Mouse (Mus musculus) heart, adult 2 months (tissue): ENCODE data around the gene Rnf41.

Experiments used
- CTCF ChIP-seq: fragments of 200-600 bp; IDR thresholded peaks from 2 replicates; pipeline ENCODE4 v1.8.1; 2022; ENCODE audit warnings: antibody characterized with exemption, mild to moderate bottlenecking, moderate library complexity
- EP300 ChIP-seq: fragments of 200-500 bp; IDR thresholded peaks from 2 replicates; pipeline ENCODE4 v1.6.1; 2011; ENCODE audit warnings: low read depth, low read length, control low read depth; ENCODE audit not compliant: insufficient read depth
- POLR2A ChIP-seq: fragments of 200-500 bp; IDR thresholded peaks from 2 replicates; pipeline ENCODE4 v1.6.1; 2011; ENCODE audit warnings: mild to moderate bottlenecking, low read depth, low read length, control low read depth; ENCODE audit not compliant: insufficient read depth

GRCm38 (mm10) chr10:128445407-128445806, 34.0 kb downstream of the Rnf41 start:
- TF ChIP-seq EP300 = no peak
- no peak for TF ChIP-seq CTCF
- no peak for TF ChIP-seq POLR2A
